Mouse (Mus musculus) brain, embryonic 14.5 days (tissue): ENCODE measurements around the gene Fam83e. TPM values are rescaled to one million over a fixed set of nuclear protein-coding genes. Genes with fewer than 3 reads are reported as not detected.

ENCODE experiments used
- DNase-seq: peaks from one replicate; pipeline ENCODE4 v3.0.0-alpha.2; 2011; ENCODE audit warnings: low read depth
- CTCF ChIP-seq: fragments of 200-500 bp; IDR thresholded peaks from 2 replicates; pipeline ENCODE4 v1.5.1; 2012; ENCODE audit warnings: inconsistent platforms, mild to moderate bottlenecking, moderate library complexity, borderline replicate concordance; ENCODE audit not compliant: insufficient read depth, insufficient read length; ENCODE audit errors: extremely low read depth
- POLR2A ChIP-seq: fragments of 200-500 bp; IDR thresholded peaks from 2 replicates; pipeline ENCODE4 v1.6.1; 2012; ENCODE audit warnings: mild to moderate bottlenecking, inconsistent platforms, borderline replicate concordance; ENCODE audit not compliant: poor library complexity, insufficient read depth, insufficient read length, severe bottlenecking; ENCODE audit errors: extremely low read depth
- polyA plus RNA-seq: library from polyadenylated mRNA; depleted of rRNA; stranded (reverse); fragments of >200 nt; gene quantifications from 2 replicates; pipeline ENCODE4 v1.2.3, GENCODE M21; 2012

Fam83e gene
- polyA plus RNA-seq, 1 experiment: 0.68 TPM

DNA sequence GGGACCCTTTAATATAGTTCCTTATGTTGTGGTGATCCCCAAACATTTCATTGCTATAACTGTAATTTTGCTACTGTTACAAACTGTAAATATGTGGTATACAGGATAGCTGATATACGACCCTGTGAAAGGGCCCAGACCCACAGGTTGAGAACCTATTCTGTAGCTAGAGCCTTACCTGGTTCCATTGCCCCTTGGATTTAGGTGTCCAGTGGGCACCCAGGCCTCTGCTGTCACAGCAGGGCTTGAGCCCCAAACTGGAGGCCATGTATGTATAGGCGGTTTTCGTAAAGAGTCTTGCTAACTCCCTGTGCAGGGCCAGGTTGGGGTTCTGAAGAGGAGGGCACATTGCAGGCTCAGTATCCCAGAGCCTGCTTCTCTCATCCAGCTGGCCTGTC lies 4.6 kb upstream of the Fam83e start:
- no peak for DNase-seq
- no peak for TF ChIP-seq CTCF

DNA sequence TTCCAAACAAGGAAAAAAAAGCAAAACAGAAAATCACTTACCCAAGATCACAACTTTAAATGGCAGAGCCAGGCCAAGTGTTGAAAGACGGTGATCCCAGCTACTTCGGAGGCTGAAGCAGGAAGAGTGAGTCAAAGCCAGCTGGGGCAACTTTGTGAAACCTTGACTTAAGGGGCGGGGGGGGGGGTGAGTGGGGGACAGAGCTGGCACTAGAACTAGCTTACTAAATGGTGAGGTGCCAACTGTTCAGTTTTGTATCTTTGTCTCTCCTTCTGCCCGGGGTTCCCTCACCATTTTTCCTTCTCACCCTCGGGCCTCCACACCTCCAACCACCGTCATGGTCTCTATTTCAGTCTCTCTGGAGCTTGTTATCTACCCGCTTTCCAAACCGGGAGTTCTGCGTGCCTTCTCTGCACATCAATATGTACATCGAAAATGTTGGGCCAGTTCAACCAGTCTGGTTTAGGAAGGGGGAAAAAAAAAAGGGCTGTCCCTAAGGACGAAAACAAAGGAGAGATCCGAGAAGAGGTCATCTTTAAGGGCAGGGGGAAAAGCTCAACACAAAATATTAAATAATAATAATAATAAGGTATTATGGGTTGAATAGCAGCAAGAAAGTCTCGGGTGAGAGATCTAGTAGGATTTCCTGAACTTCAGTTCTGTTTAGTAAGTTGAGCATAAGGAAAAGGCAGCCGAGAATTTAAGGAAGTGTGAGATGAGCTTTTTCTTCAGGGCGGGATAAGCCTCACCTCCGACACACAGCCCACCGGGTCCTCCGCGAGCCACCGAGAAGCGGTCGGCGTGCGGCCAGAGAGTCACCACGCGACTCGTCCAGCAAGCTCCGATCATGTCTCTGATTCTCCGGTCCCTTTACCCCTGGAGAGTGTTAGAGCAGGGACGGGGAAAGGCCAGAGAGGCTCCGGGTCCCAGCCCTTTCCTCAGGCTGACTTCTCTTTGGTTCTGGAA lies 3.8 kb upstream of the Fam83e start:
- TF ChIP-seq POLR2A: no peak
- TF ChIP-seq CTCF: no peak
- no peak for DNase-seq

DNA sequence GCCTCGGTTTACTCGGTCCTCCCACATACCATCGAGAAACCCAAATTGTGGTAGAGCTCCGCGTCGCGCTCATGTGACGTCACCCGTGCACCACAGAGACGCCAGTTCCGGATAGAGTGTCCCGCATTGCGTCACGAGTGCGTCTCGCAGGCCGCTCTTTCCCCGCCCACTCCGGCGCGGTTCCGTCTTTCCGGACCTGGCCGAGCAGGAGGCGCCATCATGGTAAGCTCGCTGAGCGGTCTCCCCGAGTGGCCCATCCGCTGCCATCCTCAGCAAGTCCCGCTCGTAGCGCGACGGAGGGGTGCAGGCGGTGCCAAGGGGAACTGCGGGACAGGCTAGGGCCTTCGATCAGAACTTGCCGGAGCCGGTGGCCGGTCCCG lies 3.1 kb upstream of the Fam83e start, which contains the start of gene Sphk2:
Gene Sphk2, minus strand, starts transcription at position 85 of the 380 bp plus-strand sequence.
- no peak for TF ChIP-seq CTCF
- peak; percentile 85; the same call in 1 of the 2 replicates for TF ChIP-seq POLR2A
- peak; percentile 99 for DNase-seq

DNA sequence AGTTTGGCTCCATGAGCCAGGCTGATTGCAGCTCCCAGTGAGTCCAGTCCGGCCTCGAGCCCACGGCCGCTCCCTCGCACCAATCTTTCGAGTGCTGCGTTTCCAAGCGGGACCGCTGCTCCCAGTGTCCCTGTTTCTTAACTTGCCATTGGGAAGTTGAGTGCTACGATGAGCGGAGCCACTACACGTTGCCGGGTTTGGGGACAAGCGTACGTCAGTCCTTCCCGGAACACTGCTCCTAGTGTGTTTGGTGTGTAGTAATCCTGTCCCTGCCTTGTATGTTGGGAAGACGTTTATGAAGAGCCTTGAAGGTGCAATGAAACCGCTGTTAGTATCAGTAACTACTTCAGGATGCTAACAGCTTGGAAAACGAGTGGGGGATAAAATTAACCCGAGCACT lies 2.7 kb upstream of the Fam83e start:
- DNase-seq: no peak
- no peak for TF ChIP-seq CTCF
- TF ChIP-seq POLR2A: no peak

DNA sequence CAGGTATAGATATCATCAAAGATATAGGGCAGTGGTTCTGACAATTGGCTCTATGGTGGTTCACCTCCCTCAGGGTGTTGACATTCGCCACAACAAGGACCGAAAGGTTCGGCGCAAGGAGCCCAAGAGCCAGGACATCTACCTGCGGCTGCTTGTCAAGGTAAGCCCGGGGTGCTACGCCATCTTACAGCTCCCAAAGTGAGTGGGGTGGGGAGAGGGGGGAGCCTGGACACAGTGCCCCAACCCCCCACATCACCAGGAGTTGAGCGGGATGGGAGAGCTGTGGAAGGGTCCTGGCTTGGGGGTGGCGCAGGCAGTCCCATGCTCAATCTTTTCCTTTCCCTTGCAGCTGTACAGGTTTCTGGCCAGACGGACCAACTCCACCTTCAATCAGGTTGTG lies 1.8 kb upstream of the Fam83e start:
- DNase-seq: no peak
- TF ChIP-seq CTCF (no peak), POLR2A (no peak)

DNA sequence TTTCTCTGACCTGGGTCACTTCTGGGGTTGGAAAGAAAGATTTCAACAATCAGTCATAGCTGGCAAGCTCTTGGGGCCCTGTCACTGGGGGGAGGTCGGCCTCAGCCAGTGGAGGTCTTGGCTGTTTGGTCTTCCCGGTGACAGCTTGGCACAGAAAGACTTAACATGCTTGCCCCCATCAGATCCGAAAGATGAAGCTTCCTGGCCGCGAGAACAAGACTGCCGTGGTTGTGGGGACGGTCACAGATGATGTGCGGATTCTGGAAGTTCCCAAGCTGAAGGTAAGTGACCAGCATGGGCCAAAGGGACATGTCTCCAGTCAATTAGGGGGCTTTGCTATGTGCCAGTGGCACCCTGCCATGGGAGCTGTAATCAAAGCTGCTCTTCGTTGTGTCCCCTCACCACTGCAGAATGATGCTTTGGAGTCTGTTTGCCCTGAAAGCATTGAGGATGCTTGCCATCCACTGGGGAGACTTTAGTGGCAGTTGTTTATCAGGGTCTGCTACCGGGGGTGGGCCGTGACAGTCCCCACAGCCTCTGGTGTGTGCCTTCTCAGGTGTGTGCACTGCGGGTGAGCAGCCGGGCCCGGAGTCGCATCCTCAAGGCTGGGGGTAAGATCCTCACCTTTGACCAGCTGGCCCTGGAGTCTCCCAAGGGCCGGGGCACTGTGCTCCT lies 1.1 kb upstream of the Fam83e start:
- TF ChIP-seq CTCF: no peak
- TF ChIP-seq POLR2A: no peak
- no peak for DNase-seq

DNA sequence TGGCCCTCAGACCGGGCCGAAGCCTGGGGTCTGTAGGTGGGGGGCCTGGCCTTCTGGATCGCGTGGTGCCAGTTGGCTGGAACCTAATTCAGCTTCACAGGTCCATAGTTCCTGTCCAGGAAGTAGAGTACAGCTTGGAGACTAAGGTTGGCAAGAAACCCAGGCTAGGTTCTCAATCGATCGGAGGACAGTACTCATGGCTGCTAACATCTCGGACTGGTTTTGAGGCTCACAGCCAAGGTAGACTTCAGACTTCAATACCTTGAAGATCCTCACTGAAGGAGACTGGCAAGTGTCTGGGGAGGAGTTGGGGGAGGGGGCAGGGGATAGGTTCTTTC lies 191 bp downstream of the Fam83e start:
- DNase-seq: no peak
- TF ChIP-seq POLR2A (no peak), CTCF (no peak)

DNA sequence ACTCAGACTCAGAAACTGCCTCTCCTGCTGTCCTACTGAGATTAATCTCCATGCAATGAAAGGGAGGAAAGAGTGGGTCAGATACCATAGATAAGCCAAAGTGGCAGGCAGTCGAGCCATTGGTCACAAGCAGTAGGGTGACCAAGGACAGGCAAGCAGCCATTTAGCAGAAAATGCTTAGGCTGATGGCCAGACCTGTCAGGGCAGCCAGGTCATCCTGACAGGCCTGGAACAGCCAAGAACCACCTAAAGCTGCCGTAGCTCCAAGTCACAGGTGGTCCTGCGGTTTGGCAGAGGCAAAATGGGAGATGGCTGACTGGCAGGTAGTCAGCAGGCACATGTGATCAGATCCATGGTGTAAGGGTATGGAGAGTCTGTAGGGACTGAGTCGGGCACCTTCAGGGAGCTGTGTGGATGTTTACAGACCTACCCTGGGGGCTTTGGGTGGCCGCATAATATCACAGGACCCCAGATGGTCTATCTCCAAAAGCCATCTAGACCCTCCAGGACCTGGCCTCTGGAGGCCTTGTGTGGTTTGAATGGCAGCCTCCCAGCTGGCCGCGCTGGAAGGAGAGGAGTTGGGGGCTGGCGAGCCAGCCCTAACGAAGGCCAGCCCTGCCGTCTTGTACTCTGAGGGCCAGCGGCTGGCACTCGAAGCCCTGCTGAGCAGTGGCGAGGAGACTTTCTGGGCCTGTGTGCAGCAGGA lies 783 bp downstream of the Fam83e start:
- no peak for DNase-seq
- no peak for TF ChIP-seq POLR2A
- no peak for TF ChIP-seq CTCF

DNA sequence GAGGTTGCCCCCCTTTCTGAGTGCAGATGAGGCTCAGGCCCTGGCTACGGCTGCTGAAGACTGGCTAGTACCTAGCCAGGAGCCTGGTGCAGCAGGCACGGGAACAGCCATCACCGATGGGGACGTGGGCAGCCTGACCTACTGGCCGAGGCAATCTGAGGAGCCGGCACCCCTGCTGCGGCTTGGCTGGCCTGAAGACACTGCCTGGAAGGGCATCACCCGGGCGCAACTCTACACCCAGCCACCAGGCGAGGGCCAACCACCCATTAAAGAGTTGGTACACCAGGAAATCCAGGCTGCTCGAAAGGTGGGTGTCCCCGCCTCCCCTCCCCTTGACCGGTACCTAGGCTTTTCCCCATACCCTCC lies 1.3 kb downstream of the Fam83e start:
- TF ChIP-seq POLR2A: no peak
- TF ChIP-seq CTCF: no peak
- DNase-seq: no peak

DNA sequence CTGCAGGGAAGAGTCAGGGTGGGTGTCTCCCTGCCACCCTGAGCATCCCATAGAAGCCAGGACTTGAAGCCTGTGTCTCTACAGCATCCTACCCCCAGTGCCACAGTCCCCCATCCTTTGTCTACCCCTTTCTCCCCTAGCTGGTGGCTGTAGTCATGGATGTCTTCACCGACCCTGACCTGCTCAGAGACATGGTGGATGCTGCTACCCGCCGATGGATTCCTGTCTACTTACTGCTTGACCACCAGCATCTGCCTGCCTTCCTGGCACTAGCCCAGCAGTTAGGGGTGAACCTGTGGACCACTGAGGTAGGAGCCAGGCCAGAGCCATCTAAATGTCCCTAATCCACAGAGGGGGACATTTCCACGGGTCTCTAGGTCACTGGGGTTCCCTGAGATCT lies 2.3 kb downstream of the Fam83e start:
- DNase-seq: no peak
- TF ChIP-seq CTCF: no peak
- TF ChIP-seq POLR2A: no peak

DNA sequence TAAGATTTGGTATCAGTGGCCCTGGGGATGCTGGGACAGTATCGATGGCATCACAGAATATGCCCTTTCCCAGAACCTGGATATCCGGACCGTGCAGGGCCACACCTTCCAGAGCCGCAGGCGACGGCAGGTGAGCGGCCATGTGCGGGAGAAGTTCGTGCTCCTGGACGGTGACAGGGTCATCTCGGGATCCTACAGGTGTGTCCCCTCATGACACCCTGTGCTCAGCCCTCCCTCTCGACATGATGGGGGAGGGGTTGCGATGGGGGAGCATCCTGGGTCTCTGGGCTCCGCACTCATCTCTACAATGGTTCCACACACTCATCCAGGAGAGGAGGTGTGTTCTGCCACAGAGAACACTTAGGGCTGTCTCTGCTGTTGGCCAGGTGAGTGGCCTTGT lies 2.8 kb downstream of the Fam83e start:
- TF ChIP-seq CTCF: no peak
- TF ChIP-seq POLR2A: no peak

DNA sequence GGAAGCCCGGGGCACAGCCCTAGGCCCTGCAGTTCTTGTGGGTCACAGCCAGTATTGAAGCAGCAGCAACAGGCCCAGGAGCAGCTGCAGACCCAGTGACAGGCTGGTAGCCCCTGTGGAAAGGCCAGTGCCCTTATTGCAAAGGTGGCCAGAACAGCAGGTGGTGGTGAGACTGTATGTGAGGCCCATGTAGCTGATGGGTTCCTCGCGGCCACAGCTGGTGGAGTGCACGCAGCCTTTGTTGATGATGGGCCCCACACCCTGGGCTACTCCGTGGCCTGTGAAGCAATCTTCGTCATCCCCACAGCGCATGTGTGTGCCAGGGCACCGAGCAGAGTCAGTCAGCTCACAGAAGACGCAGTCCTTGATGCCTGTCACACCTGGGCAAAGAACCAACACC lies 4.1 kb downstream of the Fam83e start:
- no peak for TF ChIP-seq POLR2A
- no peak for TF ChIP-seq CTCF
- no peak for DNase-seq

More for the DNA sequence above, 2.8 kb downstream of the Fam83e start:
- DNase-seq: no peak

DNA sequence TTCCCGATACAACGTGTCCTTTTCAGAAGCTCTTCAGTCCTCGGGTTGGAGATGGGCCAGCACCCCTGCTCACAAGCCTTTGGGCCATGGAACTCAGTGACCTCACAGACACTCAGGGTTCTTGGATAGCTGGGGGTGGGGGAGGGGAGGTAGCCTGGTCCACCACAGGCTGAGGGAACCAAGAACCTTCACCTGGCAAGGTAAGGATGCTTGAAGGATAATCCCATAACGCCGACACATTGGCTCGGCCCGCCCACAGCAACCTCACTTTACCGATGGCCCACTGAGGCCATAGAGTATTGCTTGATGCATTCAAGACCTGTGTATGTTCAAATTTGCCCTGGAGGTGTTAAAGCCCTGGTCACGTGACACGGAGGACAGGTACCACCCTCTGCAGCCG lies 4.7 kb downstream of the Fam83e start, which contains the start of gene Spaca4:
Gene Spaca4, minus strand, starts transcription at position 101 of the 400 bp plus-strand sequence.
- no peak for DNase-seq
- TF ChIP-seq CTCF (no peak), POLR2A (no peak)
